Mouse (Mus musculus) liver, embryonic 11.5 days (tissue): ENCODE results near the gene Phf19. TPM values are rescaled to one million over a fixed set of nuclear protein-coding genes. Genes with fewer than 3 reads are reported as not detected.

Source experiments
- polyA plus RNA-seq: library from polyadenylated mRNA; unstranded; fragments of >200 nt; fragmentation: Nextera tagmentation; extraction: Ambion mirVana; gene quantifications from 2 replicates; pipeline ENCODE4 v1.2.1, GENCODE M21; 2014

Gene Phf19
- polyA plus RNA-seq, 1 experiment from 2014 or later = 4.5 TPM

Other genes starting within 250 kb of the Phf19 start
- gene Gapvd1, start 158.8 kb downstream of the Phf19 start, polyA plus RNA-seq = 80.3 and 88.3 TPM in 2 replicates
- gene Hspa5, start 142.1 kb downstream of the Phf19 start, polyA plus RNA-seq = 964 and 1,028 TPM in 2 replicates
- 43.5 and 56.5 TPM in 2 replicates for gene Rabepk, start 114.1 kb downstream of the Phf19 start, polyA plus RNA-seq
- gene Fbxw2, start 87.7 kb downstream of the Phf19 start, polyA plus RNA-seq = 78.7 and 81.2 TPM in 2 replicates
- not detected in 2 replicates for gene Gm34653, start 81.0 kb downstream of the Phf19 start, polyA plus RNA-seq
- 2.5 and 2.7 TPM in 2 replicates for gene Cutal, start 39.6 kb downstream of the Phf19 start, polyA plus RNA-seq
- gene Psmd5, start 39.1 kb downstream of the Phf19 start, polyA plus RNA-seq = 138 and 147 TPM in 2 replicates
- 0.38 TPM in 2 replicates for gene Traf1, start 47.7 kb upstream of the Phf19 start, polyA plus RNA-seq
- gene Hc, start 147.4 kb upstream of the Phf19 start, polyA plus RNA-seq = 10.0 and 10.5 TPM in 2 replicates
- gene AI182371, start 187.5 kb upstream of the Phf19 start, polyA plus RNA-seq = 0.99 and 2.5 TPM in 2 replicates
- gene Cntrl, start 195.5 kb upstream of the Phf19 start, polyA plus RNA-seq = 18.4 and 22.7 TPM in 2 replicates